Comparison of ENCODE assay signal across 8 mouse cellular contexts in genomic region chr3:87906981-87907857, GRCm38 (mm10). TPM values are rescaled to one million over a fixed set of nuclear protein-coding genes. Genes with fewer than 3 reads are reported as not detected.
A peak's percentile ranks its signal among the peaks of the same experiment; 100 is the strongest.
DNase-seq lines count a peak whose midpoint lies in the region; ATAC-seq and TF ChIP-seq lines count a peak whose summit lies in the region.

No protein-coding gene starts in this region.

- H3K4me2 ChIP-seq in embryonic facial prominence, embryonic 11.5 days (ENCODE audit: low read depth, low read length) = peak overlapping the region; percentile 62
- H3K4me2 ChIP-seq in heart, embryonic 16.5 days (ENCODE audit: low read depth, low read length) = peak overlapping the region; percentile 93
- peak overlapping the region; percentile 97 for H3K4me2 ChIP-seq in midbrain, embryonic 12.5 days (replicated peaks)

- no peaks in the 10 kb centered on the region for H3K27me3 ChIP-seq in G1E (ENCODE audit: insufficient read depth, low read length)
- H3K27me3 ChIP-seq in embryonic facial prominence, embryonic 11.5 days (ENCODE audit: control insufficient read depth, insufficient read depth, low read length) = no peaks in the 10 kb centered on the region
- H3K27me3 ChIP-seq in heart, embryonic 16.5 days (ENCODE audit: control insufficient read depth, insufficient read depth, low read length) = no peaks in the 10 kb centered on the region
- no peaks in the 10 kb centered on the region for H3K27me3 ChIP-seq in midbrain, embryonic 12.5 days

- peaks cover 64% of the 10 kb centered on the region for H3K4me1 ChIP-seq in G1E (ENCODE audit: insufficient read depth, low read depth, low read length)
- H3K4me1 ChIP-seq in embryonic facial prominence, embryonic 11.5 days (ENCODE audit: control insufficient read depth, insufficient read depth, low read length) = peaks cover 17% of the 10 kb centered on the region
- H3K4me1 ChIP-seq in heart, embryonic 16.5 days (ENCODE audit: control insufficient read depth, insufficient read depth, low read length) = peaks cover 32% of the 10 kb centered on the region
- H3K4me1 ChIP-seq in midbrain, embryonic 12.5 days = peaks cover 44% of the 10 kb centered on the region

- peak overlapping the region; percentile 98 for H3K9ac ChIP-seq in embryonic facial prominence, embryonic 11.5 days (replicated peaks; ENCODE audit: low read length)
- peak overlapping the region; percentile 91 for H3K9ac ChIP-seq in heart, embryonic 16.5 days (ENCODE audit: low read length)
- H3K9ac ChIP-seq in midbrain, embryonic 12.5 days (replicated peaks) = peak overlapping the region; percentile 91

- H3K9me3 ChIP-seq in G1E (replicated peaks) = no peaks in the 10 kb centered on the region
- no peaks in the 10 kb centered on the region for H3K9me3 ChIP-seq in embryonic facial prominence, embryonic 11.5 days (replicated peaks; ENCODE audit: control insufficient read depth, low read length)
- H3K9me3 ChIP-seq in heart, embryonic 16.5 days (replicated peaks; ENCODE audit: control insufficient read depth, low read length) = no peaks in the 10 kb centered on the region
- H3K9me3 ChIP-seq in midbrain, embryonic 12.5 days = no peaks in the 10 kb centered on the region

- DNase-seq in frontal cortex, postnatal 25 days (ENCODE audit: low spot score in 2 of 2) = no peak
- DNase-seq in G1E (ENCODE audit: low spot score) = peak; percentile 55
- peak; percentile 61 for DNase-seq in embryonic facial prominence, embryonic 11.5 days (ENCODE audit: low spot score)
- DNase-seq in kidney, postnatal 4 days = peak; percentile 56 to 68
- DNase-seq in thymus, postnatal 25 days = peak; percentile 35

- under 1% methylated on average over 27 of the region's 27 CpGs for WGBS in embryonic facial prominence, embryonic 11.5 days
- 0% methylated on average over 27 of the region's 27 CpGs for WGBS in heart, embryonic 16.5 days
- under 1% methylated on average over 25 of the region's 27 CpGs for WGBS in midbrain, embryonic 12.5 days

- peak; percentile 24; the same call in 1 of the 2 replicates for ATAC-seq in frontal cortex, adult (ENCODE audit: low TSS enrichment)
- no peak for ATAC-seq in G1E (ENCODE audit: extremely low read depth, insufficient number of reproducible peaks, low FRiP score, poor library complexity, severe bottlenecking)
- no peak for ATAC-seq in embryonic facial prominence, embryonic 11.5 days (replicated peaks; ENCODE audit: insufficient number of reproducible peaks, low FRiP score, low TSS enrichment, low read depth)
- no peak for ATAC-seq in heart, embryonic 16.5 days (replicated peaks; ENCODE audit: extremely low read depth, insufficient read depth, low FRiP score)
- ATAC-seq in midbrain, embryonic 12.5 days (ENCODE audit: low FRiP score, low read depth) = no peak

- peak overlapping the region; percentile 95 for H3K27ac ChIP-seq in embryonic facial prominence, embryonic 11.5 days (replicated peaks; ENCODE audit: low read depth, low read length)
- H3K27ac ChIP-seq in heart, embryonic 16.5 days (ENCODE audit: low read length) = peak overlapping the region; percentile 96
- H3K27ac ChIP-seq in midbrain, embryonic 12.5 days (replicated peaks) = peak overlapping the region; percentile 92

- H3K4me3 ChIP-seq in G1E (ENCODE audit: low read depth, low read length) = peak overlapping the region; percentile 99
- H3K4me3 ChIP-seq in embryonic facial prominence, embryonic 11.5 days (ENCODE audit: low read depth, low read length) = peak overlapping the region; percentile 99
- H3K4me3 ChIP-seq in heart, embryonic 16.5 days (ENCODE audit: low read length) = peak overlapping the region; percentile 77
- peak overlapping the region; percentile 98 for H3K4me3 ChIP-seq in midbrain, embryonic 12.5 days

- no peak for TF ChIP-seq CTCF in G1E (IDR thresholded peaks at IDR 0.05; ENCODE audit: low read depth, low read length)

- peaks cover 47% of the 10 kb centered on the region for H3K36me3 ChIP-seq in G1E (replicated peaks)
- no peaks in the 10 kb centered on the region for H3K36me3 ChIP-seq in embryonic facial prominence, embryonic 11.5 days (replicated peaks; ENCODE audit: control insufficient read depth, insufficient read depth, low read depth, low read length)
- H3K36me3 ChIP-seq in heart, embryonic 16.5 days (ENCODE audit: control insufficient read depth, insufficient read depth) = no peaks in the 10 kb centered on the region
- H3K36me3 ChIP-seq in midbrain, embryonic 12.5 days = no peaks in the 10 kb centered on the region

RNA-seq across cellular contexts. Expression of gene Hdgf, which starts 1.1 kb away (rescaled TPM):
- 722 and 799 TPM in 2 replicates for total RNA-seq in G1E (2014; fragmentation: Nextera tagmentation)
- 506 and 578 TPM in 2 replicates for total RNA-seq in G1E (2017)
- polyA plus RNA-seq in G1E (2012) = 1,810 and 2,017 TPM in 2 replicates
- 269 and 289 TPM in 2 replicates for polyA plus RNA-seq in embryonic facial prominence, embryonic 11.5 days (2014; fragmentation: Nextera tagmentation; extraction: Ambion mirVana)
- 74.3 and 134 TPM in 2 replicates for polyA plus RNA-seq in heart, embryonic 16.5 days (2015; fragmentation: Nextera tagmentation; extraction: Ambion mirVana)
- polyA plus RNA-seq in midbrain, embryonic 12.5 days (2016; fragmentation: Nextera tagmentation; extraction: Ambion mirVana) = 233 and 243 TPM in 2 replicates

RNA-seq across cellular contexts. Expression of gene Mrpl24, which starts 12.1 kb away (rescaled TPM):
- total RNA-seq in G1E (2014; fragmentation: Nextera tagmentation) (289 and 317 TPM in 2 replicates), G1E (2017) (183 and 204 TPM in 2 replicates)
- 21.2 and 24.9 TPM in 2 replicates for polyA plus RNA-seq in G1E (2012)
- polyA plus RNA-seq in embryonic facial prominence, embryonic 11.5 days (2014; fragmentation: Nextera tagmentation; extraction: Ambion mirVana) = 73.6 and 79.3 TPM in 2 replicates
- 66.1 and 68.4 TPM in 2 replicates for polyA plus RNA-seq in heart, embryonic 16.5 days (2015; fragmentation: Nextera tagmentation; extraction: Ambion mirVana)
- 73.5 and 77.8 TPM in 2 replicates for polyA plus RNA-seq in midbrain, embryonic 12.5 days (2016; fragmentation: Nextera tagmentation; extraction: Ambion mirVana)

RNA-seq across cellular contexts. Expression of gene Prcc, which starts 21.8 kb away (rescaled TPM):
- total RNA-seq in G1E (2014; fragmentation: Nextera tagmentation) (41.3 and 44.7 TPM in 2 replicates), G1E (2017) (28.5 and 32.3 TPM in 2 replicates)
- 75.9 and 99.7 TPM in 2 replicates for polyA plus RNA-seq in G1E (2012)
- 21.5 and 21.7 TPM in 2 replicates for polyA plus RNA-seq in embryonic facial prominence, embryonic 11.5 days (2014; fragmentation: Nextera tagmentation; extraction: Ambion mirVana)
- polyA plus RNA-seq in heart, embryonic 16.5 days (2015; fragmentation: Nextera tagmentation; extraction: Ambion mirVana) = 10.6 and 12.1 TPM in 2 replicates
- polyA plus RNA-seq in midbrain, embryonic 12.5 days (2016; fragmentation: Nextera tagmentation; extraction: Ambion mirVana) = 15.7 and 15.9 TPM in 2 replicates

RNA-seq across cellular contexts. Expression of gene Isg20l2, which starts 22.9 kb away (rescaled TPM):
- total RNA-seq in G1E (2014; fragmentation: Nextera tagmentation) (67.3 and 70.8 TPM in 2 replicates), G1E (2017) (54.1 and 54.9 TPM in 2 replicates)
- 15.8 and 18.3 TPM in 2 replicates for polyA plus RNA-seq in G1E (2012)
- 51.5 and 52.3 TPM in 2 replicates for polyA plus RNA-seq in embryonic facial prominence, embryonic 11.5 days (2014; fragmentation: Nextera tagmentation; extraction: Ambion mirVana)
- 29.2 and 29.4 TPM in 2 replicates for polyA plus RNA-seq in heart, embryonic 16.5 days (2015; fragmentation: Nextera tagmentation; extraction: Ambion mirVana)
- 78.7 and 79.0 TPM in 2 replicates for polyA plus RNA-seq in midbrain, embryonic 12.5 days (2016; fragmentation: Nextera tagmentation; extraction: Ambion mirVana)

RNA-seq across cellular contexts. Expression of gene Rrnad1, which starts 23.3 kb away (rescaled TPM):
- 14.9 and 20.4 TPM in 2 replicates for total RNA-seq in G1E (2014; fragmentation: Nextera tagmentation)
- total RNA-seq in G1E (2017) = 19.2 and 24.8 TPM in 2 replicates
- polyA plus RNA-seq in G1E (2012) = 28.7 and 38.2 TPM in 2 replicates
- polyA plus RNA-seq in embryonic facial prominence, embryonic 11.5 days (2014; fragmentation: Nextera tagmentation; extraction: Ambion mirVana) = 13.5 and 16.0 TPM in 2 replicates
- polyA plus RNA-seq in heart, embryonic 16.5 days (2015; fragmentation: Nextera tagmentation; extraction: Ambion mirVana) = 14.0 and 15.1 TPM in 2 replicates
- 23.5 and 24.2 TPM in 2 replicates for polyA plus RNA-seq in midbrain, embryonic 12.5 days (2016; fragmentation: Nextera tagmentation; extraction: Ambion mirVana)

Comparison
In these comparisons a context has a peak if more than half of its experiments do, and no peak if none do; other contexts are left out.
1. DNase-seq: peak in G1E (single experiment), embryonic facial prominence, embryonic 11.5 days (single experiment), kidney, postnatal 4 days (2 of 2) and thymus, postnatal 25 days (single experiment); none in frontal cortex, postnatal 25 days (0 of 2).
2. Peak in every context shown above with its lines, with median percentiles within 50 percentile points of each other: H3K4me3 ChIP-seq, H3K27ac ChIP-seq, H3K4me2 ChIP-seq and H3K9ac ChIP-seq.